Mouse (Mus musculus): ENCODE measurements around the gene Dbr1. TPM values are rescaled to one million over a fixed set of nuclear protein-coding genes. Genes with fewer than 3 reads are reported as not detected.
"Not testable (repeated sequence)": the region's sequence is repeated elsewhere in the genome, so short reads cannot be mapped to it uniquely, and the experiment has no call there.

Gene Dbr1
- polyA plus RNA-seq, 1 experiment from 2014 or later, result 32.9 TPM

GRCm38 (mm10) chr9:99568347-99569070 is 7.1 kb upstream of the Dbr1 start, which contains the start of gene Armc8:
Gene Armc8 (minus strand): TSS chr9:99568899.
- Histone ChIP-seq H3K27me3 (ENCODE audit: insufficient read depth, poor library complexity, severe bottlenecking) (no peaks in the 10 kb centered on the region), H3K9me3 (no peaks in the 10 kb centered on the region)
- under 1% methylated on average over 70 of the region's 70 CpGs for WGBS

GRCm38 (mm10) chr9:99569071-99569397 is 6.6 kb upstream of the Dbr1 start:
- H3K4me3 ChIP-seq, result peak overlapping the region; percentile 95
- peak overlapping the region; percentile 99 for H3K27ac ChIP-seq
- H3K36me3 ChIP-seq, result no peaks in the 10 kb centered on the region
- WGBS, result 2% methylated on average over 9 of the region's 9 CpGs
- no peaks in the 10 kb centered on the region for H3K27me3 ChIP-seq (ENCODE audit: insufficient read depth, poor library complexity, severe bottlenecking)
- no peaks in the 10 kb centered on the region for H3K9me3 ChIP-seq
- no peak for DNase-seq (ENCODE audit: low spot score)
- peaks cover 11% of the 10 kb centered on the region; the same call in 1 of the 2 replicates for H3K4me1 ChIP-seq

More at GRCm38 (mm10) chr9:99568347-99569070, 7.1 kb upstream of the Dbr1 start, which contains the start of gene Armc8:
- Histone ChIP-seq H3K4me3 (peak within 1 kb of the TSS; percentile 95), H3K36me3 (no peaks in the 10 kb centered on the region), H3K27ac (peak within 1 kb of the TSS; percentile 99), H3K4me1 (peaks cover 11% of the 10 kb centered on the region; the same call in 1 of the 2 replicates)
- peak; percentile 94 for DNase-seq (ENCODE audit: low spot score)

- WGBS, result 53% methylated on average over 2 of the region's 2 CpGs
- H3K27ac ChIP-seq, result no peak overlapping the region
- peaks cover 3% of the 10 kb centered on the region; the same call in 1 of the 2 replicates for H3K4me1 ChIP-seq
- DNase-seq (ENCODE audit: low spot score), result no peak
- H3K27me3 ChIP-seq (ENCODE audit: insufficient read depth, poor library complexity, severe bottlenecking), result no peaks in the 10 kb centered on the region
- H3K4me3 ChIP-seq, result no peak overlapping the region
- H3K36me3 ChIP-seq, result peaks cover 53% of the 10 kb centered on the region
- no peaks in the 10 kb centered on the region for H3K9me3 ChIP-seq
Observed at GRCm38 (mm10) chr9:99580655-99581054, 5.1 kb downstream of the Dbr1 start.

- Histone ChIP-seq H3K27ac (no peak overlapping the region), H3K4me3 (no peak overlapping the region), H3K9me3 (no peaks in the 10 kb centered on the region), H3K27me3 (ENCODE audit: insufficient read depth, poor library complexity, severe bottlenecking) (no peaks in the 10 kb centered on the region), H3K4me1 (peaks cover 2% of the 10 kb centered on the region; the same call in 1 of the 2 replicates), H3K36me3 (peaks cover 24% of the 10 kb centered on the region)
- 26% methylated on average over 8 of the region's 8 CpGs for WGBS
- peak; percentile 85 for DNase-seq (ENCODE audit: low spot score)
Observed at GRCm38 (mm10) chr9:99587505-99588202, 12.1 kb downstream of the Dbr1 start.

DNA sequence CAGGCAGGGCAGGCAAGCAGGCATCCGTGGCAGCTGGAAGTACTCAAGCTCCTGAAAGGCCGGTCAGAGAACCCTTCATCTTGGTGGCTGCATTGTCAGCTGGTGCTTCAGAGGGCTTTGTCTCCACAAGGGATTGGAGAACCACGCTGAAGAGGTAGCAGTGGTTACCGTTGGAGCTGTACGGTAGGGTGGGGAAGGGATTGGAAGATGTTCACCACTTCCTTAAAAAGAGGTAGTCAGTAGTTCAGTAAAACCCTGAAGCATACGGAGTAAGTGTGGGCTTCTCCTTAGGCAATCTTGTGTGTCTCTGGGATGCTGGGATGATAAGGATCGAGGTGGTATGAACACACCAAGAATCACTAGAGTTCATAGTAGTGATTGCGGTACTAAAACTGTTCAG is 15.5 kb downstream of the Dbr1 start:
- Histone ChIP-seq H3K27ac (no peak overlapping the region), H3K27me3 (ENCODE audit: insufficient read depth, poor library complexity, severe bottlenecking) (no peaks in the 10 kb centered on the region), H3K36me3 (no peaks in the 10 kb centered on the region), H3K4me3 (no peak overlapping the region), H3K9me3 (no peaks in the 10 kb centered on the region), H3K4me1 (peaks cover 2% of the 10 kb centered on the region; the same call in 1 of the 2 replicates)
- no peak for DNase-seq (ENCODE audit: low spot score)
- WGBS, result 68% methylated on average over 8 of the region's 8 CpGs

DNA sequence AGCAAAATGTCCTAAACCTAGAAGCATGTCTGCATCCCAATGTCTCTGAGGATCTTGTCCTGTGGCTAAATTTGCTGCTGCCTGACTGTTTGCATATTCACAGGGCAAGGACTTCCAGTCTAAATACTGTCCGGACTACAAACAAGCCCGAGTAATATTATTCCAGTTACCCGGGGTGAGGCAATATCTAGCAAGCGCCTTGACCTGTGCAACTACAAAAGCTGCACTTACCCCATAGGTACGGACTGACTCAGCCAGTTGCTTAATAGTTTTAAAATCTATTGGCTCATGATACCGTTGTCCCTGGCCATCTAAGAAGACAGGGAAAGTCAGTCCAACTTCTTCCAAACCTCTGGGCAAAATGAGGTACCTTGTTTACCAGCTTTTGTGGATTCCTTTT is 23.5 kb downstream of the Dbr1 start:
- not testable (repeated sequence) for H3K36me3 ChIP-seq; H3K4me3 ChIP-seq; H3K9me3 ChIP-seq; DNase-seq (ENCODE audit: low spot score); H3K4me1 ChIP-seq; H3K27ac ChIP-seq; H3K27me3 ChIP-seq (ENCODE audit: insufficient read depth, poor library complexity, severe bottlenecking)
- 90% methylated on average over 6 of the region's 6 CpGs for WGBS

- Histone ChIP-seq H3K36me3 (no peaks in the 10 kb centered on the region), H3K9me3 (no peaks in the 10 kb centered on the region), H3K27ac (no peak overlapping the region), H3K4me1 (no peaks in the 10 kb centered on the region), H3K27me3 (ENCODE audit: insufficient read depth, poor library complexity, severe bottlenecking) (no peaks in the 10 kb centered on the region), H3K4me3 (no peak overlapping the region)
- no peak for DNase-seq (ENCODE audit: low spot score)
- 76% methylated on average over 2 of the region's 2 CpGs for WGBS
Observed at GRCm38 (mm10) chr9:99603566-99603965, 28.0 kb downstream of the Dbr1 start.

DNA sequence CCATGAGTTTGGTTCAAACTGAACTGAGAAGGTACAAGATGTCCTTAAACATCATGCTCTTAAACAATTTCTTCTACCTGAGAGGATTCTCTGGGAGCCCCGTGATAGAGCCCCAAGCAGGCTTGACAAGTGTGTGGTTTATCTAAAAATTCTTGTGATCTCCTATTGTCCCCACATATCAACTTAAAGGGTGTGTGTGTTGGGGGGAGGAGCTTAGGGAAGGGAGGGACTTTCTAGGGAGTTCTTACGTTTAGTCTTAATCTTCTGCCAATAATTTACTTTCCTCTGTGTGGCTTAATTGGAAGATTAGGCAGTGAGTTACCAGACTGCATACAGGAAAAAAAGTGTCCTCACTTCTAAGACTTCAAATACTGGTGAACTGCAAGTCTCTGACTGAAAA is 36.6 kb downstream of the Dbr1 start, which contains the start of gene A4gnt:
TSS of gene A4gnt (plus strand) at position 301 of the 400 bp plus-strand sequence.
- Histone ChIP-seq H3K27ac (no peak within 1 kb of the TSS), H3K27me3 (ENCODE audit: insufficient read depth, poor library complexity, severe bottlenecking) (no peaks in the 10 kb centered on the region), H3K9me3 (no peaks in the 10 kb centered on the region), H3K36me3 (no peaks in the 10 kb centered on the region), H3K4me3 (no peak within 1 kb of the TSS), H3K4me1 (0 out of 2 replicates have a peak, but pooled peaks cover 3% of the 10 kb centered on the region)
- WGBS, result 51% methylated on average over 2 of the region's 2 CpGs
- DNase-seq (ENCODE audit: low spot score), result peak; percentile 38

DNA sequence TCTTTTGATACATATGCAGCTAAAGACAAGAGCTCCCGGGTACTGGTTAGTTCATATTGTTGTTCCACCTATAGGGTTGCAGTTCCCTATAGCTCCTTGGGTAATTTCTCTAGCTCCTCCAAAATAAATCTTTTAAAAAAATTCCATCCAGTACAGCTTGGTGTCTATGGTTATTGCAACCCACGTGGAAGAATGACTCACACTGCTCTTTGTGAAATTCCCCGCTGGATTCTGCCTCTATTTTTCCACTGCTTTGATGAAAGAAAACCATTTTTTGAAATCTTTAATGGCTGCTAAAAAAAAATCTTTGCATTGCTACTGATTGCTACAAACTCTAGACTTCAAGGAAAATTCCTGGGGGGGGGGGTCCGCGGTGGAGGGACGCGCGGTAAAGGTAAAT is 44.1 kb downstream of the Dbr1 start:
- no peaks in the 10 kb centered on the region for H3K36me3 ChIP-seq
- no peaks in the 10 kb centered on the region for H3K9me3 ChIP-seq
- H3K27ac ChIP-seq, result no peak overlapping the region
- H3K4me1 ChIP-seq, result no peaks in the 10 kb centered on the region
- DNase-seq (ENCODE audit: low spot score), result peak; percentile 36
- no peak overlapping the region for H3K4me3 ChIP-seq
- no peaks in the 10 kb centered on the region for H3K27me3 ChIP-seq (ENCODE audit: insufficient read depth, poor library complexity, severe bottlenecking)
- 92% methylated on average over 8 of the region's 8 CpGs for WGBS

GRCm38 (mm10) chr9:99620196-99620595 is 44.6 kb downstream of the Dbr1 start:
- H3K36me3 ChIP-seq, result no peaks in the 10 kb centered on the region
- H3K4me1 ChIP-seq, result no peaks in the 10 kb centered on the region
- H3K4me3 ChIP-seq, result no peak overlapping the region
- peak; percentile 69 for DNase-seq (ENCODE audit: low spot score)
- H3K9me3 ChIP-seq, result no peaks in the 10 kb centered on the region
- no peak overlapping the region for H3K27ac ChIP-seq
- 84% methylated on average over 11 of the region's 11 CpGs for WGBS
- H3K27me3 ChIP-seq (ENCODE audit: insufficient read depth, poor library complexity, severe bottlenecking), result no peaks in the 10 kb centered on the region

DNA sequence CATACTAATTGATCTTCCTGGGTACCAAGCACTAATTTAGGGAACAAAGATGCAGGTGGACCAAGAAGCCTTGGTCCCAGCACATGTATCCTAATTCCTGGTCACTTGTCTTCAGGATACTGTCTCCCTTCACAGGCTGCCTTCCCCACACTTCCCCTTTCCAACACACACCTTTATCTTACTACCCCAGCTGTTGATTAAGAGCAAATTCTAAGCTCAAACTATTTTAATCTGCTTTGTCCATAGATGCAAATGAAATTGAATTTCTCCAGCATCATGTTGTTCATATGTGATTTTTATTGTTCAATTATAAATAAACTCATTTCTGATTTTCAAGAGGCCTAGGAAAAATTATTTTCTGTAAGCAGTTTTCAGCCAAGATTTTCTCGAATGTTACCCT is 46.4 kb downstream of the Dbr1 start:
- peak; percentile 10 for DNase-seq (ENCODE audit: low spot score)
- H3K36me3 ChIP-seq, result no peaks in the 10 kb centered on the region
- no peaks in the 10 kb centered on the region for H3K9me3 ChIP-seq
- H3K27ac ChIP-seq, result no peak overlapping the region
- H3K4me3 ChIP-seq, result no peak overlapping the region
- no peaks in the 10 kb centered on the region for H3K4me1 ChIP-seq
- WGBS, result 74% methylated on average over 1 of the region's 1 CpGs
- H3K27me3 ChIP-seq (ENCODE audit: insufficient read depth, poor library complexity, severe bottlenecking), result no peaks in the 10 kb centered on the region

DNA sequence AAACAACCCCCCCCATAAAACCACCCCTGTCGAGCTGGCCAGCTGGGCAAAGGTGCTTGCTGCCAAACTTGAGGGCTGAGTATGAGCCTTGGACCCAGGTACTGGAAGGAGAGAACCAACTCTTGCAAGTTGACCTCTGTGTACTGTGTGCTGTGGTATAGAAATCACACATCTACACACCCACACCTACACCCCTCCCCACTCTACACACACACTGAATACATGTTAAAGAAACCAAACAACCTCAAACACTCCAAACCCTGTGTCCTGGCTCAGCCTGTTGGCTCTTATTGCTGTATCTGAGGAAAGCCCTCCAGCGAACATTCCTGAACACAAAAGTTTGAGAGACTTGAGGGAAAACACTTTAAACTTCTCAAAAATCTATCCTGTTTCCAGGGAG is 47.4 kb downstream of the Dbr1 start:
- Histone ChIP-seq H3K36me3 (no peaks in the 10 kb centered on the region), H3K27ac (no peak overlapping the region), H3K4me3 (no peak overlapping the region), H3K9me3 (no peaks in the 10 kb centered on the region), H3K4me1 (no peaks in the 10 kb centered on the region), H3K27me3 (ENCODE audit: insufficient read depth, poor library complexity, severe bottlenecking) (no peaks in the 10 kb centered on the region)
- WGBS, result 59% methylated on average over 2 of the region's 2 CpGs
- peak; percentile 30 for DNase-seq (ENCODE audit: low spot score)

- no peaks in the 10 kb centered on the region for H3K27me3 ChIP-seq (ENCODE audit: insufficient read depth, poor library complexity, severe bottlenecking)
- WGBS, result 77% methylated on average over 6 of the region's 6 CpGs
- no peaks in the 10 kb centered on the region for H3K36me3 ChIP-seq
- no peak overlapping the region for H3K27ac ChIP-seq
- no peaks in the 10 kb centered on the region for H3K9me3 ChIP-seq
- peak; percentile 33 for DNase-seq (ENCODE audit: low spot score)
- no peak overlapping the region for H3K4me3 ChIP-seq
- peaks cover 7% of the 10 kb centered on the region for H3K4me1 ChIP-seq
Observed at GRCm38 (mm10) chr9:99624117-99624516, 48.5 kb downstream of the Dbr1 start.
